Mouse (Mus musculus) kidney, adult 2 months (tissue): Measurements from ENCODE around the gene Pou3f1. TPM values are rescaled to one million over a fixed set of nuclear protein-coding genes. Genes with fewer than 3 reads are reported as not detected.

Experiments used
- DNase-seq: peaks from one replicate; pipeline ENCODE4 v3.0.0; 2021
- H3K27ac ChIP-seq: fragments of 200-500 bp; 2 replicates; pipeline ENCODE4 v1.5.1; 2012; ENCODE audit warnings: low read depth, low read length, control low read depth, inconsistent platforms; ENCODE audit not compliant: insufficient read depth
- H3K27me3 ChIP-seq: fragments of 200-500 bp; replicated peaks from 2 replicates; pipeline ENCODE4 v1.6.1; 2012; ENCODE audit warnings: mild to moderate bottlenecking, moderate library complexity, low read length, inconsistent platforms; ENCODE audit not compliant: control insufficient read depth, insufficient read depth
- H3K36me3 ChIP-seq: fragments of 200-500 bp; 2 replicates; pipeline ENCODE4 v1.6.1; 2012; ENCODE audit warnings: mild to moderate bottlenecking, moderate library complexity, low read length, inconsistent platforms; ENCODE audit not compliant: control insufficient read depth, insufficient read depth
- H3K4me1 ChIP-seq: fragments of 200-500 bp; 2 replicates; pipeline ENCODE4 v1.6.1; 2011; ENCODE audit warnings: low read length; ENCODE audit not compliant: control insufficient read depth, insufficient read depth
- H3K4me3 ChIP-seq: fragments of 200-500 bp; 2 replicates; pipeline ENCODE4 v1.5.1; 2011; ENCODE audit warnings: mild to moderate bottlenecking, low read depth, low read length, control low read depth; ENCODE audit not compliant: insufficient read depth
- CTCF ChIP-seq: fragments of 200-500 bp; conservative IDR thresholded peaks from 2 replicates; pipeline ENCODE4 v1.5.1; 2011; ENCODE audit warnings: low read depth, mild to moderate bottlenecking, control low read depth, low read length, moderate library complexity, mixed read lengths; ENCODE audit not compliant: insufficient read depth, insufficient read length
- POLR2A ChIP-seq: fragments of 200-500 bp; IDR thresholded peaks from one replicate; pipeline ENCODE4 v1.6.1; 2011; ENCODE audit warnings: low read depth, low read length, control low read depth
- WGBS: fragments of 180-500 bp; shearing (Covaris S2); methylation state at CpG from one replicate; pipeline ENCODE4 v1.1.7; 2018; 5-methylcytosine and 5-hydroxymethylcytosine counted together
- polyA plus RNA-seq: library from polyadenylated mRNA; depleted of rRNA; stranded (reverse); fragments of >200 nt; gene quantifications from 2 replicates; pipeline ENCODE4 v1.2.3, GENCODE M21; 2012

Gene Pou3f1
- polyA plus RNA-seq, 1 experiment, result 0.02 TPM

DNA sequence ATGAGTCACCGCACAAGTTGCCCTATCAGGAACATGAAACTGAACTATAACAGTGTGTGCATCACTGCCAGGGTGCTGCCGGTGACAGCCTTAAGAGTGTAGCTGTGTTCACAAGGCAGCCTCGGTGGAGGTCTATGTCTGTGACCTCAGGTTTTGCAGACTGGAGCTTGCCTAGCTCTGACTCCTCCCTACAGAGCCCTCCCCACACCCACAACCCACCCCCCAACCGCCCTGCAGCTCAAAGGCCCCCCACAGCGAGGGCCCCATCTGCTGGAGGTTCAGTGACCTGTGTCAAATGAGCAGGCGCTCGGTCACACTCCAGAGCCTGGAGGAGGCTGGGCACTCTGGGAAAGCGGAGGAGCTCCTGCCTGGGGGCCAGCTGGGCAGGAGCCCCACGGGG is 3.7 kb upstream of the Pou3f1 start:
- Histone ChIP-seq H3K27me3 (peaks cover 5% of the 10 kb centered on the region), H3K4me1 (peaks cover 3% of the 10 kb centered on the region; the same call in 1 of the 2 replicates), H3K4me3 (no peak overlapping the region), H3K27ac (no peak overlapping the region), H3K36me3 (no peaks in the 10 kb centered on the region)
- DNase-seq, result peak; percentile 60
- no peak for TF ChIP-seq POLR2A
- TF ChIP-seq CTCF, result no peak
- 12% methylated on average over 9 of the region's 9 CpGs for WGBS

DNA sequence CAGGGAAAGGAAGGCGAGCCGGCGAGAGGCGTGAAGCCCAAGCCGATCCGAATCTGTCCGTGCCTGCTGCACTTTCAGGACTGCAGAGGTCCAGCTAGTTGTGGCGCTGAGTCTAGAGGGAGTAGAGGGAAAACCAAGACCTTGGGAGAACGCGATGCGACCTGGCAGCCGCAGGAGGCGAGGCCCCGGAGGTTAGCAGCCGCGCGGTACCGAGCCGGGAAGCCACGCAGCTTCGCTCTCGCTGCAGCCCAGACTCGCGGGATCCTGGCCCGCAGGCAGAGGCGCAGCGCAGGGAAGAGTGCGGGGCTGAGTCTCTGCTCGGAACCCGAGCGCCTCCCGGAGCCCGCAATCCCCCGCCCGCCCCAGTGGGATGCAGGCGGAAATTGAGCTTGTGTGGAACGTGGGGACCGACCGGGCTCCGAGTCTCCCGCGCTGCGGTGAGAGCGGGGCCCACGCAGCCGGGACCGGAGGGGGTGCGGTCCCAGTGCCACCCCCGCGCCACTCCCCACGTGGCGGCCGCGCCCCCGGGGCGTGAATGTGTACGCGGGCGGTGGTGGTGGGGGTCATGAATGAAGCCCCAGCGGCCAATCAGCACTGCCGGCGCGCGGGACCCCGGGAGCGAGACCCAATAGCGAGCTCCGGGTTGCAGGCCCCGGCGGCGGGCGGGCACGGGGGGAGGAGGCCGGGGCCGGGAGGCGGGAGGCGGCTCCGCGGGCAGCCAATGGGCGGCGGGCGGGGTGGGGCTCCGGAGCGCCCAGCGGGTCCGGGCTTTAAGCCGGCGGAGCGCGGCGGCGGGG is 445 bp downstream of the Pou3f1 start:
- H3K27me3 ChIP-seq, result peaks cover 19% of the 10 kb centered on the region
- no peak overlapping the region for H3K27ac ChIP-seq
- 3% methylated on average over 88 of the region's 92 CpGs for WGBS
- TF ChIP-seq POLR2A (no peak), CTCF (no peak)
- H3K4me3 ChIP-seq, result peak overlapping the region; percentile 60
- no peaks in the 10 kb centered on the region for H3K36me3 ChIP-seq
- peak; percentile 80 for DNase-seq
- peaks cover 3% of the 10 kb centered on the region; the same call in 1 of the 2 replicates for H3K4me1 ChIP-seq

DNA sequence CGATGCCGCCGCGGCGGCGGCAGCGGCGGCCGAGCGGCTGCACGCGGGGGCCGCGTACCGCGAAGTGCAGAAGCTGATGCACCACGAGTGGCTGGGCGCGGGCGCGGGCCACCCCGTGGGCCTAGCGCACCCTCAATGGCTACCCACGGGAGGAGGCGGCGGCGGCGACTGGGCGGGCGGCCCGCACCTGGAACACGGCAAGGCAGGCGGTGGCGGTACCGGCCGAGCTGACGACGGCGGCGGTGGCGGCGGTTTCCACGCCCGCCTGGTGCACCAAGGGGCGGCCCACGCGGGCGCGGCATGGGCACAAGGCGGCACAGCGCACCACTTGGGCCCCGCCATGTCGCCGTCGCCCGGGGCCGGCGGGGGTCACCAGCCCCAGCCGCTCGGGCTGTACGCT is 1.2 kb downstream of the Pou3f1 start:
- DNase-seq, result no peak
- WGBS, result under 1% methylated on average over 54 of the region's 61 CpGs
- H3K27me3 ChIP-seq, result peaks cover 19% of the 10 kb centered on the region

DNA sequence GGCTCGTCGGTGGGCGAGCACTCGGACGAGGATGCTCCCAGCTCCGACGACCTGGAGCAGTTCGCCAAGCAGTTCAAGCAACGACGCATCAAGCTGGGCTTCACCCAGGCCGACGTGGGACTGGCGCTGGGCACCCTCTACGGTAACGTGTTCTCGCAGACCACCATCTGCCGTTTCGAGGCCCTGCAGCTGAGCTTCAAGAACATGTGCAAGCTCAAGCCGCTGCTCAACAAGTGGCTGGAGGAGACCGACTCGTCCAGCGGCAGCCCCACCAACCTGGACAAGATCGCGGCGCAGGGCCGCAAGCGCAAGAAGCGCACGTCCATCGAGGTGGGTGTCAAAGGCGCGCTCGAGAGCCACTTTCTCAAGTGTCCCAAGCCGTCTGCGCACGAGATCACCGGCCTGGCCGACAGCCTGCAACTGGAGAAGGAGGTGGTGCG is 1.8 kb downstream of the Pou3f1 start:
- H3K36me3 ChIP-seq, result no peaks in the 10 kb centered on the region
- H3K4me3 ChIP-seq, result peak overlapping the region; percentile 6; the same call in 1 of the 2 replicates
- TF ChIP-seq POLR2A (no peak), CTCF (no peak)
- no peak overlapping the region for H3K27ac ChIP-seq
- WGBS, result 3% methylated on average over 39 of the region's 39 CpGs
- peaks cover 3% of the 10 kb centered on the region; the same call in 1 of the 2 replicates for H3K4me1 ChIP-seq
- peaks cover 19% of the 10 kb centered on the region for H3K27me3 ChIP-seq
- no peak for DNase-seq

More for the DNA sequence above, 1.2 kb downstream of the Pou3f1 start:
- peaks cover 3% of the 10 kb centered on the region; the same call in 1 of the 2 replicates for H3K4me1 ChIP-seq
- TF ChIP-seq POLR2A, result no peak
- TF ChIP-seq CTCF, result no peak
- no peaks in the 10 kb centered on the region for H3K36me3 ChIP-seq
- peak overlapping the region; percentile 43 for H3K4me3 ChIP-seq
- no peak overlapping the region for H3K27ac ChIP-seq

DNA sequence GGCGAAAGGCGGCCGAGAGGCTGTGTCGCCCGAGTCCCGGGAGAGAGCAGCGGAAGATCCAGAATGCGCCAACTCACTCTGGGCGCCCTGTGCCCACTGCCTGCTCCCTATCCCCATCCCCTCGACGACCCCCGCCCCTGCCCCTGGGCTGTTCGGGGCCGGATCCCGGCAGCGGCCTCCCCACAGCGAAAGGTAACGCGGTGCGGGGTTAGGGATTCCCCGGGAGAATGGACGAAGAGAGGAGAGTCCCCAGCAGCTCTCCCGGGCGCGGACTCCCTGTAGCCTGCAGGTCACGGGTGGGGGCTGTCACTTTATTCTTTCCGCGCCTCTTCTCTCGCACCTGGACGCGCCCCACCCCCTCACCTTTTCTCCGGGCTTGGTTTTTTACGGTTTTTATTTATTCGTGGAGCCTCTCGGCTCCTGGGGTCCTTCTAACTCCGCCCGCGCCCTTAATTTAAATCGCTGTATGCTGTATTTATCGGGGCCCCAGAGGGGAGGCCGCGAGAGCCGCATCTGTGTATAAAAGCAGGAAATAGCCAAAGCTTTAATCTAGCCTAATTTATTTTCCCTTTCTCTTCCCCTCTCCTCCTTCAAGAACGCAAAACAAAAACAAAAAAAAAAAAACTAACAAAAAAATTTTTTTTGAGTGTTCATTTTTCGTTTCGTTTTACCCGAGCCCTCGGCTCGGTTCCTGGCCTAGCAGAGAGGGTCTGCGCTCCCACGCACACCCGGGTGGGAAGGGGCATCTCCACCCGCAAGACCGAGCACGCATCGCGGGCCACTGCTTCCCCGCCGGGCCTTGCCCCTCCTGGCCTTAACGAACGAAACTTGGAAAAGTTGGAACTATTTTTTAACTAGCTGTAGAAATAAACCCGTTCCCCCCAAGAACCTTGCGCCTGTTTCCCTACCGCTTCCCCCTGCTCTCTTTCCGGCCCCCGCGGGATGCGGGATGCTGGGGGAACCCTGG is 2.9 kb downstream of the Pou3f1 start:
- no peak for TF ChIP-seq CTCF
- TF ChIP-seq POLR2A, result no peak
- no peak for DNase-seq
- Histone ChIP-seq H3K4me1 (peaks cover 3% of the 10 kb centered on the region; the same call in 1 of the 2 replicates), H3K27ac (no peak overlapping the region), H3K4me3 (no peak overlapping the region), H3K36me3 (no peaks in the 10 kb centered on the region), H3K27me3 (peaks cover 19% of the 10 kb centered on the region)
- WGBS, result 7% methylated on average over 68 of the region's 68 CpGs

DNA sequence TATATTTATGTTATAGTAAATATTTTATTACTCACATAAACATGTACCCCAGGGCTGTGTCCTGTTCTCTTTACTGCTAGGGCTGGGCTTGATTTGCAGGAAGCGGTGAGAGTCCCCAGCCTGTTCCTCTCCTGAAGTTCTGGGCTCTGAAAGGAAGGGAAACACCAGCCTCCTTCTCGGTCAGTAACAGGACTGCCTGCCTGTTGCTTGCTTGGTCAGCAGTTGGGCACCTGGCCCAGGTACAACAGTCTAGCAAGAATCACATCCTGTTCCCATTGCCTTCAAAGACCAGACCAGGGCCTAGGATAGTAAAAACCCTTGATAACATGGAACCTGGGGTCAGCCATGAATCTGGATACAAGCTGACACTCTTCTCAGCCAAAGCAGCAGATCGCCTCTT is 4.0 kb downstream of the Pou3f1 start:
- Histone ChIP-seq H3K27ac (no peak overlapping the region), H3K27me3 (peaks cover 19% of the 10 kb centered on the region), H3K36me3 (no peaks in the 10 kb centered on the region), H3K4me1 (peaks cover 3% of the 10 kb centered on the region; the same call in 1 of the 2 replicates), H3K4me3 (no peak overlapping the region)
- TF ChIP-seq POLR2A (no peak), CTCF (no peak)
- DNase-seq, result peak; percentile 21
- WGBS, result 69% methylated on average over 3 of the region's 3 CpGs
